18 mouse cellular contexts compared by ENCODE assay signal in genomic region chr5:14311729-14312128, GRCm38 (mm10).
"Had no signal": no experiment of that assay in that cellular context is flagged by ENCODE, and none has a peak within 500 bp of the region (broad histone marks: within the 10 kb centered on the region; RNA-seq: fewer than 3 reads in every experiment).

No protein-coding gene starts in this region.

- H3K4me2 ChIP-seq: liver, embryonic 15.5 days; lung, embryonic 15.5 days; midbrain, embryonic 11.5 days; midbrain, embryonic 13.5 days; midbrain, embryonic 15.5 days; neural tube, embryonic 12.5 days; stomach, embryonic 15.5 days had no signal

- H3K36me3 ChIP-seq: liver, embryonic 15.5 days; lung, embryonic 15.5 days; midbrain, embryonic 13.5 days; midbrain, embryonic 15.5 days; neural tube, embryonic 12.5 days; stomach, embryonic 15.5 days had no signal

- H3K4me1 ChIP-seq: liver, embryonic 15.5 days; lung, embryonic 15.5 days; megakaryocyte, embryonic 14.5 days; midbrain, embryonic 13.5 days; midbrain, embryonic 15.5 days; neural tube, embryonic 12.5 days; stomach, embryonic 15.5 days had no signal

- H3K27ac ChIP-seq: liver, embryonic 15.5 days; lung, embryonic 15.5 days; macrophage; midbrain, embryonic 13.5 days; midbrain, embryonic 15.5 days; neural tube, embryonic 12.5 days; stomach, embryonic 15.5 days; stomach, postnatal 0 days had no signal

- H3K4me3 ChIP-seq: liver, embryonic 15.5 days; lung, embryonic 15.5 days; megakaryocyte, embryonic 14.5 days; midbrain, embryonic 13.5 days; midbrain, embryonic 15.5 days; neural tube, embryonic 12.5 days; stomach, embryonic 15.5 days had no signal

- H3K27me3 ChIP-seq: liver, embryonic 15.5 days; lung, embryonic 15.5 days; megakaryocyte, embryonic 14.5 days; midbrain, embryonic 13.5 days; midbrain, embryonic 15.5 days; neural tube, embryonic 12.5 days; stomach, embryonic 15.5 days had no signal

- H3K9me3 ChIP-seq: liver, embryonic 15.5 days; lung, embryonic 15.5 days; midbrain, embryonic 13.5 days; midbrain, embryonic 15.5 days; neural tube, embryonic 12.5 days; stomach, embryonic 15.5 days had no signal

- DNase-seq: liver, postnatal 0 days; lung, adult 2 months; lung, postnatal 14 days; lung, postnatal 36 days; right cerebral cortex, postnatal 14 days; thymus, adult 2 months; thymus, postnatal 25 days had no signal

- H3K9ac ChIP-seq: liver, embryonic 15.5 days; liver, postnatal 0 days; lung, embryonic 15.5 days; midbrain, embryonic 13.5 days; midbrain, embryonic 15.5 days; neural tube, embryonic 12.5 days; stomach, embryonic 15.5 days had no signal

- ATAC-seq: liver, postnatal 0 days; lung, postnatal 0 days; midbrain, embryonic 13.5 days; midbrain, embryonic 15.5 days had no signal
